Mouse (Mus musculus): ENCODE data around the gene Pkp2.

GRCm38 (mm10) chr16:16238356-16238755 is 25.2 kb downstream of the Pkp2 start:
- TF ChIP-seq CTCF (IDR thresholded peaks at IDR 0.05; ENCODE audit: low read depth, low read length) (no peak), POLR2A (IDR thresholded peaks at IDR 0.05; ENCODE audit: insufficient read depth, low read length) (no peak)
